Comparison of ENCODE assay signal across 8 mouse cellular contexts in the genomic region with DNA sequence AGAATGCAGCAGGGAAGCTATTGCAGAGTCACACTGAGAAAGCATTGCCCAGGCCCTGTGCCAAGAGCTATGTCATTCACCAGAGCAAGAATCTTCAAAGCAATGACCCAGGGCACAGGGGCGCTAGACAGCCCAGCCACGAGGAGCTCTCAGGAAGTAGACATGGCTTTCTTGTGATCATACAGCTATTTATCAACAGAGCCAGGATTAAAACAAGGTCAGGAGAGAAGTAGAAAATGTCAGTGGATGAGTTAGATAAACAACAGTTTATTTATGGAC. TPM values are rescaled to one million over a fixed set of nuclear protein-coding genes. Genes with fewer than 3 reads are reported as not detected.
DNase-seq lines count a peak whose midpoint lies in the region; ATAC-seq and TF ChIP-seq lines count a peak whose summit lies in the region.

No protein-coding gene starts in this region.

- no peak for DNase-seq in hindbrain, embryonic 10.5 days (ENCODE audit: low spot score)
- no peak for DNase-seq in Patski (ENCODE audit: low read depth, low spot score)
- DNase-seq in gastrocnemius, adult 2 months, result peak; percentile 88
- DNase-seq in kidney, adult 9 months, result peak; percentile 71
- peak; percentile 80 for DNase-seq in testis, postnatal 10 days (ENCODE audit: low spot score)
- DNase-seq in right cerebral cortex, adult 18-20 months, result no peak
- DNase-seq in thymus, adult 2 months, result no peak

- H3K9me3 ChIP-seq in hindbrain, embryonic 10.5 days, result no peaks in the 10 kb centered on the region
- H3K9me3 ChIP-seq in hindbrain, embryonic 12.5 days (replicated peaks), result no peaks in the 10 kb centered on the region

- no peak for TF ChIP-seq POLR2A in thymus, adult 2 months (IDR thresholded peaks at IDR 0.05; ENCODE audit: control insufficient read depth, extremely low read depth, insufficient read depth, low read length, poor library complexity)

- no peaks in the 10 kb centered on the region for H3K27me3 ChIP-seq in hindbrain, embryonic 10.5 days (ENCODE audit: insufficient read depth, poor library complexity, severe bottlenecking)
- H3K27me3 ChIP-seq in hindbrain, embryonic 12.5 days, result peaks cover 8% of the 10 kb centered on the region
- no peaks in the 10 kb centered on the region for H3K27me3 ChIP-seq in Patski
- no peaks in the 10 kb centered on the region for H3K27me3 ChIP-seq in thymus, adult 2 months (ENCODE audit: control insufficient read depth, insufficient read depth, low read length)

- intact Hi-C loops in gastrocnemius, adult 2 months (cut with DNase I), result no loop called here

- CTCF ChIA-PET in Patski (lab: Charles Lee), result interaction anchor here (1.3 to 3.0 kb wide), 6 partner anchors 8 to 133 kb away, joined by 3 to 14 read pairs (median 6); no protein-coding TSS in a partner anchor

- 41% methylated on average over 2 of the region's 2 CpGs for WGBS in hindbrain, embryonic 10.5 days
- 18% methylated on average over 2 of the region's 2 CpGs for WGBS in hindbrain, embryonic 12.5 days
- WGBS in thymus, adult 2 months, result 22% methylated on average over 2 of the region's 2 CpGs

- H3K27ac ChIP-seq in hindbrain, embryonic 10.5 days, result peak overlapping the region; percentile 62
- no peak overlapping the region for H3K27ac ChIP-seq in hindbrain, embryonic 12.5 days
- H3K27ac ChIP-seq in gastrocnemius, adult 2 months, result peak overlapping the region; percentile 76
- H3K27ac ChIP-seq in thymus, adult 2 months (ENCODE audit: control insufficient read depth, insufficient read depth, low read length), result no peak overlapping the region

- no peak overlapping the region for H3K4me3 ChIP-seq in hindbrain, embryonic 10.5 days
- H3K4me3 ChIP-seq in hindbrain, embryonic 12.5 days, result no peak overlapping the region
- peak overlapping the region; percentile 15; the same call in 1 of the 2 replicates for H3K4me3 ChIP-seq in gastrocnemius, adult 2 months
- H3K4me3 ChIP-seq in thymus, adult 2 months (ENCODE audit: control insufficient read depth, insufficient read depth, low read length), result no peak overlapping the region

- no peak for TF ChIP-seq CTCF in Patski (IDR thresholded peaks at IDR 0.05)
- TF ChIP-seq CTCF in gastrocnemius, adult 2 months (IDR thresholded peaks at IDR 0.05), result no peak
- no peak for TF ChIP-seq CTCF in thymus, adult 2 months (IDR thresholded peaks at IDR 0.05; ENCODE audit: borderline replicate concordance, control insufficient read depth, extremely low read depth, insufficient read depth, low read length, poor library complexity)

- no peak overlapping the region for H3K4me2 ChIP-seq in hindbrain, embryonic 12.5 days (replicated peaks)

- H3K4me1 ChIP-seq in hindbrain, embryonic 10.5 days (replicated peaks), result peaks cover 56% of the 10 kb centered on the region
- H3K4me1 ChIP-seq in hindbrain, embryonic 12.5 days, result peaks cover 24% of the 10 kb centered on the region
- H3K4me1 ChIP-seq in thymus, adult 2 months (replicated peaks; ENCODE audit: control insufficient read depth, insufficient read depth, low read length), result no peaks in the 10 kb centered on the region

- in situ Hi-C loops in Patski (cut with MboI; ENCODE audit: low pct_unique_long_range_greater_than_20kb), result no loop called here

- H3K36me3 ChIP-seq in hindbrain, embryonic 10.5 days, result no peaks in the 10 kb centered on the region
- H3K36me3 ChIP-seq in hindbrain, embryonic 12.5 days, result no peaks in the 10 kb centered on the region
- no peaks in the 10 kb centered on the region for H3K36me3 ChIP-seq in thymus, adult 2 months (ENCODE audit: control insufficient read depth, insufficient read depth, low read length)

- ATAC-seq in hindbrain, embryonic 12.5 days (ENCODE audit: low FRiP score), result no peak
- ATAC-seq in Patski, result peak; percentile 56

- H3K9ac ChIP-seq in hindbrain, embryonic 12.5 days, result no peak overlapping the region

- POLR2A ChIA-PET in Patski (lab: Charles Lee), result interaction anchor here (1.0 kb wide), 1 partner anchor 21 kb away, joined by 3 read pairs; no protein-coding TSS in a partner anchor

RNA-seq across cellular contexts. Expression of a gene that starts 56.6 kb away (rescaled TPM):
- polyA plus RNA-seq in hindbrain, embryonic 10.5 days (2016; fragmentation: Nextera tagmentation; extraction: Ambion mirVana), result not detected in 2 replicates
- not detected in 2 replicates for polyA plus RNA-seq in hindbrain, embryonic 12.5 days (2016; fragmentation: Nextera tagmentation; extraction: Ambion mirVana)
- not detected for polyA plus RNA-seq in Patski (2021)
- total RNA-seq in gastrocnemius, adult 2 months (2021), result not detected
- 0.08 TPM in 1 of 2 replicates, not detected in the other for polyA plus RNA-seq in thymus, adult 2 months (2012; rRNA removed)

Comparison
In these comparisons a context has a peak if more than half of its experiments do, and no peak if none do; other contexts are left out.
1. H3K27ac ChIP-seq: peak in hindbrain, embryonic 10.5 days (single experiment) and gastrocnemius, adult 2 months (single experiment); none in hindbrain, embryonic 12.5 days (single experiment) and thymus, adult 2 months (single experiment).
2. DNase-seq: peak in gastrocnemius, adult 2 months (single experiment), kidney, adult 9 months (single experiment) and testis, postnatal 10 days (single experiment); none in hindbrain, embryonic 10.5 days (single experiment), Patski (single experiment), right cerebral cortex, adult 18-20 months (single experiment) and thymus, adult 2 months (single experiment).